Mouse (Mus musculus) left cerebral cortex, adult 8-10 months (tissue): ENCODE data around the gene Rnaseh1. TPM values are rescaled to one million over a fixed set of nuclear protein-coding genes. Genes with fewer than 3 reads are reported as not detected.

Experiments
- DNase-seq, 2 experiments: peaks; one replicate each; pipeline ENCODE4 v3.0.0; 2022; ENCODE audit warnings: low spot score in 2 of 2
- total RNA-seq, 4 experiments: library from RNA; stranded (reverse); gene quantifications; 2 replicates each; pipeline ENCODE4 v1.2.4; 2022

Gene Rnaseh1
- total RNA-seq, result 10 to 100 TPM; 12.0 to 12.9 (median 12.7) TPM

DNA sequence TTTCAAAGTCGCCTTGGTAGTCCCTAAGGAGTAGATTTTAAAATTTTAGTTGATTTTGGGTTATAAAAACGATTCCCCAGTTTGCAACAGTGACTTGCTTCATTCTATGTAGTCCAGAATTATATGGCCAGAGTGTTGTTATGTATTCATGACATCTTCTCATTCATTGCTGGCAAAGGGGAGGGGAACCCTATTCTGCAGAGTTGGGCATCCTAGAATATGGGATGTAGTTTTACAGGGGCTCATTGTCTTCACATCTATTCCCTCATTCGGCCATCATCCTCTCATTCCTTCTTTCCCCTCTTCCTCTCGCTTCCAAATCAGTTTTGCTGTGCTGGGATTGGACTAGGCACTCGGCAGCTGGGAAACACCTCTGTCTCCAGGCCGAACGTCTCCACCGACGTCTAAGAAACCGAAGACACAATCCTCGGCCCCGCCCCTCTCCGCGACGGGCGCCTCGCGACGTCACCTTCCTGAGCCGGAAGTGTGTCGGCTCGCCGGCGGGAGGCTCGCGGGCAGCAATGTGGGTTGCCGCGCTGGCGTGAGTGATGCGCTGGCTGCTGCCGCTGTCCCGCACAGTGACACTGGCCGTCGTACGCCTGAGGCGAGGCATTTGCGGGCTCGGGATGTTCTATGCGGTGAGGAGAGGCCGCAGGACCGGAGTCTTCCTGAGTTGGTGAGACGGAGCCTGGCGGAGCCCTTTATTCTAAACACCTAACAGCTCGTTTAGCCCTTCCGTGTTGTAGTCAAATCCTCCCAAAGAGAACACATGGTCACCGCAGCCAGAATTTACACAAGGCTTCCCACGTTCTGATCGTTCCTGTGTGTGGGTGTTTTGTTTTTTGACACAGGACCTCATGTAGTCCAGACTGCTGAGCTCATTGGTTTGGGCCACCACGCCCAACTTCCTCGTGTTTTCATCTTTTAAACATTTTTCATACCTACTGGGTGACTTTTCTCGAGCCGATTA is at the start of gene Rnaseh1:
Gene Rnaseh1 (plus strand): TSS at position 462 of the 970 bp plus-strand sequence.
- peak; percentile 84 to 91 for DNase-seq

GRCm38 (mm10) chr12:28602259-28602658 is 47.1 kb upstream of the Rnaseh1 start:
- no peak for DNase-seq

DNA sequence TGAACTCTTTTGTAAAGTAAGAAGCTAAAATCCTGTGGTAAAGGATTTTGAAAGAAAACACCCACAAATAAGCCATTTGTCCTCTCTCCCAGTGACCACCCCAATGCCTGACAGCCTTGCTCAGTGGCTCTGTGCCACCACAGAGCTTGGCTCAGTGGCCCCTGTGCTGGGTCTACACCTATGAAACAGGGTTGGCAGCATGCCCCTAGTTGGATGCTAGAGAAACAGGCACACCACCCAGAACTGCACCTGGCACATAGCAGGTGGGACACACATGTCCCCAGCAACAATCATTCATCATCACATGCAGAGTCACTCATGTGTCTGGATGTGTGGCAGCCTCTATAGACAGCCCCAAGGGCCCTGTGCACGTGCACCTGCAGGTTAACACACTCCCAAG is 45.9 kb upstream of the Rnaseh1 start:
- DNase-seq, result no peak

- DNase-seq, result peak; percentile 34 to 67
Observed at GRCm38 (mm10) chr12:28607546-28608305, 41.7 kb upstream of the Rnaseh1 start.

DNA sequence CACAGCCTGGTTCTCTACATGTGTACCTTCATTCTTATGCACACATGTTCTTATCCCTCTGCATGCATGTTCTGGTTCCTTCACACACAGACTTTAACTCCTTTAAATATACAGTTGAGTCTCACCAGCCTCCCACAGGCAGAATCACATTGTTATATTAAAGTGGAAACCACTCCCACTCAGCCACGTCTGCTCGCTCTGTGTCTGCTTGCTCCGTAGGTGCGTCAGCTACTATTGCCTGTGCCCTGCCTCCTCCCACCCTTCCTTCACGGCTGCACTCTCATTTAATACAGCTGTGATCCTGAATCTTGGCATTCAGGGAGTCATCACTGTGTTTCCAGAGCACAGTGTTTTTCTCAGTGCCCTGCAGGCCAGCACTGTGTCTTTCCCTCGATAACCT is 37.0 kb upstream of the Rnaseh1 start:
- DNase-seq, result peak; percentile 30 to 77

DNA sequence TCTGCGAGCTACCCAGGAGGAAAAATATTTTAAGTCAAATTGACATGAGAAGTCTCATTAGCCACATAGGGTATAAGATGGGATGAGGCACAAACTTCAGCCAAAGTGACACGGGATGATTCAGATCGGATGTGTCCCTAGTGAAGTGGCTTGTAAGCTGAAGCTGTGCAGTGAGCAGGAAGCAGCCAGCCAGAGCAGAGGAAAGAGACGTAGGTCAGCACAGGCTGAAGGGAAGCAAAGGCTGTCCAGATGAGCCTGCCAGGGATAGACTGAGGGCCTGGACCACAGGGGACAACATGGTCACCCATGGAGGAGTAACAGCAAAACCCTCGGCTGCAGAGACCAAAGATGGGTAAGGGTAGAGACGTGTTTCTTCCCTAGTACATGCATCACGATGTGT is 35.0 kb upstream of the Rnaseh1 start:
- DNase-seq, result no peak

- DNase-seq, result no peak
Observed at GRCm38 (mm10) chr12:28617297-28617696, 32.1 kb upstream of the Rnaseh1 start.

DNA sequence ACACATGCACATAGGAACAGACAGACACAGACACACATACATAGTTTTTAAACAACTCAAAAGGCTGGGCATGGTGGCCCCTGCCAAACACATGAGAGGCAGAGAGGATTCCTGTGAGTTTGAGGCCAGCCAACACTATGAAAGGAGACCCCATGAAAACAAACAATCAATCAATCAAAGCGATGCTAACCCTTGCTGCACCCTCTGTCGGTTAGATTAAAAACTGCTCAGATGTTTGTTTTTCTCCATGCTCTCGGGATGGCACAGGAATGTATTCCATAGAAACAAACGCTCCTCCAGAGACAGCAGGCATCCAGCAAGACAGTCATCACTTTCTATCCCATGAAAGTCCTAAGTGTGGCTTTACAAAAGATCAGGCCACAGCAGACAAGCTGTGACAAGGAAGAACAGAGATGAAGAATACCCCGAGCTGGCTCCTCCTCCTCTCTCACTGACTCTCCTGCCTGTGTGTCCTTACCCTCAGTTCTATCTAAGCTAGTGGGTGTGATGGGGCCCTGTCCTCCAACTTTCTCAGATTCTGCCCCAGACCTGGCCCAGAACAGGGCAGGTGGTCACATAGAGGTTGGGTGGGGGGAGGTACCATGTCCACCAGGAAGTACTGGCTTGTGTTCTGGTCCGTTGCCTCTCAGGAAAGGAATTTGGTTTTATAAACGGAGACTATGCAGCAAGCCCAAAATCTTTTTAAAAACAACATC is 27.8 kb upstream of the Rnaseh1 start:
- no peak for DNase-seq

DNA sequence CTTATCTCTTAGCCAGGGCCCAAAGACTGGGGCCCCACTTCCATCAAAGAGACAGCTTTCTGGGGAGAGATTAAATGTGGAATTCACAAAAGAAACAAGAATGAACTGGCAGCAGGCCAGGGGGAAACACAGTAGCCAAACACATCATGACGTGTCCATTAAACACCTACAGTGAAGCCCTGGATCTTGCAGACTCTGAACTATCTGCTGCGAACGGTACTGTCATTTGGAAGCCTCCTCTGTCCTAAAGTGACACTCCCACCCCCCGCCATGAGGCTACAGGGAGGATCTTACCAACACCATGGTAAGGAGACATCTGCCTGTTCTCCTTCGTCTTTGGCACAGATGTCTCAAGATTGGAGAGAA is 27.3 kb upstream of the Rnaseh1 start:
- peak in 1 of 2 experiments; percentile 39 for DNase-seq

DNA sequence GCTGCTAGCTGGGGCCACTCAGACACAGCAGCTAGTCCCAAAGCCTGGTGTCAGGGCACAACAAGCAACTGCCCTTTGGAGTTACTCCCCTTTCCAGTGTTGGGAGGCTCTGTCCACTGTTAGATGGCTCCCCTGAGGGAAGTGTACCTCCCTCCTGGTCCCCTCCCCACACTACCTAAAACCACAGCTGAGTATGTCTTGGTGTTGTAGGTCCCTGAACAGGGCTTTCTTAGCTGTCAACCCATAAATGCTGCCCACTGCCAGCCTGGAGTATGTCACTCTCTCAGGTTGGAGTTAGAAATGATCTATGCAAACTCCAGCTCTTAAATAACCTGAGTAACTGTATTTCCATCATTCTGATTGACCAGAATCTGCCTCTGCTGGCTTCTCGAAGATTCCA is 26.8 kb upstream of the Rnaseh1 start:
- DNase-seq, result no peak

DNA sequence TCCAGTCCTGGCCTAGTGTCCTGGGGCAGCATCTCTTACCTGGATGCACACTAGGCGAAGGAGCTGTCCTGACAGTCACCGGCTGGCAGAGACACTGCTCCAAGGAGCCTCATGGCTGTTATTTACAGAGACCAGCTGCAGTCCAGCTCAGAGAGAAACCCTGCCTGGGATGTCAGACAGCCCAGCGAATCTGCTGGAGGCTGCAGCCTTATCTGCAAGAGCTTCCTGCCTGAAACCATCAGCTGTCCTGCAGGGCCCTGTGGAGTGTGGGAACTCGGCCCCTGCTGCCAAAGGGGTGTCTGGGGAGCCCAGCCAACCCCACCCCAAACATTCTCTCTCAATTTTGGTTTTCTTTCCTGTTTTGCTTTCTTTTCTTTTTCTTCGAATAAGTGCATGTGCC is 26.2 kb upstream of the Rnaseh1 start, which contains the start of gene Colec11:
Gene Colec11 (minus strand): TSS at position 183 of the 400 bp plus-strand sequence.
- DNase-seq, result no peak

DNA sequence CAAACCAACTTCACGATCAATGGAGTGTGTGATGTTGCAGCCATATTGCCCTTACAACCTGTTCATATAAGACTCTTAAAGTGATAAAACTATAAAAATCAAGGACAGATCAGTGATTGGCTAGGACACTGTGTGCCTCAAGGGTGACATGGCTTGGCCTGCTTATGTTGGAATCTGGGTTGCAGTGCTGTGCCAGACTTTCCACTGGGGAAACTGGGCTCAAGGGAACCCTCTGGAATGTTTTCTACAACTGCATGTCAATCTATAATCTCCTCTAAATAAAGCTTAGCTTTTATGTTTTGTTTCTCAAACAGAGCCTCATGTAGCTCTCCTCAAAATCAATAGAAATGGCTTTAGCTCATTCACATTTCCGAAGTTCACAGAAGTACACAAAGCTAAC is 25.2 kb upstream of the Rnaseh1 start:
- no peak for DNase-seq

- DNase-seq, result no peak
Observed at GRCm38 (mm10) chr12:28625407-28625806, 24.0 kb upstream of the Rnaseh1 start.

DNA sequence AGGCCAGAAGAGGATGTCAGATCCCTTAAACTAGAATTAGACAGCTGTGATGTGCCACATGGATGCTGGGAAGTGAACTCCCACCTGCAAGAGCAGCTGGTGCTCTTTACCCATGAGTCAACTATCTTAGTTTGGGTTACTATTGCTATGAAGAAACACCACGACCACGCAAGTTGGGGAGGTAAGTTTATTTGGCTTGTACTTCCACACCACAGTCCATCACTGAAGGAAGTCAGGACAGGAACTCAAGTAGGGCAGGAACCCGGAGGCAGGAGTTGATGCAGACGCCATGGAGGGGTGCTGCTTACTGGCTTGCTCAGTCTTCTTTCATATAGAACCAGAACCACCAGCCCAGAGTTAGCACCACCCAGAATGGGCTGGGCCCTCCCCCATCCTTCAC is 22.3 kb upstream of the Rnaseh1 start:
- DNase-seq, result no peak

DNA sequence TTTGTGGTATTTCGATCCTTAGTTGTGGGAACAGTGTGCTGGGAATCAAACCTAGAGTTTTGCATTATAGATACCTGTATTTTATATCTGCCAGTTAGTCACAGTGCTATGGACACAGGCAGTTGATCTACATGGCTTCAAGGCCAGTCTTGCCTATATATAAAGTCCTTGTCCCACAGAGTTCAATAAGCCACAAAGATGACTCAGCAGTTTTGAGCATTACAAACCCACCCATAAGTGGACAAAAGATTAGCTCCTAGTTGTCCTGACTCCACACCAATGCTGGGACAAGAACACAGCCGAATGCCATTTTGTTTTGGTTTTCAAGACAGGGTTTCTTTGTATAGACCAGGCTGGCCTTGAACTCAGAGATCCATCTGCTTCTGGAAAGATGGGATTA is 21.0 kb upstream of the Rnaseh1 start:
- no peak for DNase-seq

DNA sequence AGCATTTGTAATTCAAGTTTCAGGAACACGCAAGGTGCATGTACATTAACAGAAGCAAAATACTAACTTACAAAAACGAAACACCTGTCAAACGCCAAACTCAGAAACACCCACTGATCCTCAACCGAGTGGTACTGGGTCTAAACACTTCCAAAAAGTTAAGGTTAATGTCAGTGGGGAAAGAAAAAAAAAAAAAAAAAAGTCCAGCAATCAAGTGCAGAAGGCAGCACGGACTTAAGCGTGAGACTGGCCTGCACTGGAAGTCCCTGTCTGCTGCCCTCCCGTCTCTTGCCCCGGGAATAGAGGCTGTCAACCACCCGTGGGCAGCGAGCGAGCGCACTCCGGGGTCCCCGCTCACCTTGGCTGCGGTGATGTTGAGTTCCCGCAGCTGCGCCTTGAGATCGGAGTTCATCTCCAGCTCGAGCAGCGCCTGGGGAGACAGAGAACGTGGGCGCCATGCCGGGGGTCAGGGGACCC is 14.3 kb upstream of the Rnaseh1 start:
- DNase-seq, result no peak

DNA sequence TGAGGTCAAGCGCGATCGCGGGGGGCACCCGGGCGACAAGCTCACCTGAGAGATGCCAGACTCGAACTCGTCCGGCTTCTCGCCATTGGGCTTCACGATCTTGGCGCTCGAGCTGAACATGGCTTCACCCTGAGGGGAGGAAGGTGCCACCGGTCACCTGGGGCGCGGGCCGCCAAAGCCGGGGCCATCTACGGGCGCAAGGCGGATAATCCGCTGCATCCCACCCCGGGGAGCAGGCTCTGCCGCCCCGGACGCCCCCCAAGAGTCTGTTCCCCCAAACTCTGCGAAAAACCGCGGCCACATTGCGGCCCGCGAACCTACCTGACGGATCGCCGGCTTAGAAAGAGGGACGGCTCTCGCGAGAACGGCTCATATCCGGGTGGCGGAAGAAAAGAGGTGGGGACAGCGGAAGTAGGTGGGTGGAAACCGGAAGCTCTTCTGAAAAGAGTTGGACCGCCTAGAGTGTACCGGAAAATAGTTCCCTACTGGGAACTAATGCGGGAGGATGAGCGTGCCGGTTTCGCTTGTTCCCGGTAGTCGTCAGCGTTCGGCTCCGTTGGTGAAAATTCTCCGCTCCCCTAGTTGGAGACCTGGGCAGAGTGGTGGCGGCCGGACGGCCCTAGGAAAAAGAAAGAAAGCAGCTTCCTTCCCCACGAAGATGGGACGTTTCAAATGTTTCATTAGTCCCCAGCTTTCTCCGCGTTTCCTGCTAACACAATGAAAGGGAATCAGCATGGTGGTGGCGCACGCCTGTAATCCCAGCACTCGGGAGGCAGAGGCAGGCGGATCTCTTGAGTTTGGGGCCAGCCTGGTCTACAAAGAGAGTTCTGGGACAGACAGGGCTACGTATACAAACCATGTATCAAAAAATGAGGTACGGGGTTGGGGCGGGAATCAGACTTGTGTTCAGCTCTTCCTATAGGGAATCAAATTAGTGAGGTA is 13.6 kb upstream of the Rnaseh1 start, which contains the start of gene Rps7:
Gene Rps7 (minus strand): TSS at position 419 of the 942 bp plus-strand sequence.
- peak; percentile 89 to 93 for DNase-seq

DNA sequence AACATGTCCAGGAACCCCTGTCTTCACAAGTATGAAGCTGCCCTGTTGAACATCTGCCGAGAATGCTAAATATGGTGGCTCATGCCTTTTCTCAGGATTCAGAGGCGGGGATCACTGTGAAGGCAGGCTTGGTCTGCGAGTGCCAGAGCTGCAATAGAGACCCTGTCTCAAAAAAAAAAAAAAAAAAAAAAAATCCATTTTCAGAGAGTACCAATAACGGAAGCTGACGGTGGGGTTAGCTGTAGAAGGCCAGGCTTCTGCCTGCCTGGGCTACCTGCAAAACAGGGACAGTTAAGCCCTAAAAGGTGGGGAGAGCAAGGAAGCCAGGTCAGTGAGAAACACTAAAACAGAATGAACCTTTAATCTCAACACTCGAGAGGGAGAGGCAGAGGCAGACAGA is 12.9 kb upstream of the Rnaseh1 start:
- DNase-seq, result no peak

GRCm38 (mm10) chr12:28638778-28639177 is 10.6 kb upstream of the Rnaseh1 start:
- no peak for DNase-seq

DNA sequence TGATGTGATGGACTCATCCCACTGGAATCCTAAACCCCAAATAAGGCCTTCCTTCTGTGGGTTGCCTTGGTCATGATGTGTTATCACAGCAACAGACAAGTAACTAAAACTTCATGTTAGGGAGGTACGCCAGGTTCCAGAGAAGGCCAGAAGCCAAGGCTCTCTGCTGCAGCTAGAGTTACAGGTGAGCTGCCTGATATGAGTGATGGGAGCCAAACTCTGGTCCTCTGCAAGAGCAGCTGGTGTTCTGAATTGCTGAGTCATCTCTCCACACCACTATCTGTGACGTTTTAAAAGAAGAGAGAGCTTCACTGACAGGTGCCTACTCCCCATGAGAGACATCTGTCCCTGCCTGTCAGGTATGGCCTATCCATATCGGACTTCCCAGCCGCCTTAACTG is 13.2 kb downstream of the Rnaseh1 start:
- DNase-seq, result no peak
